Mouse (Mus musculus): Measurements from ENCODE around the gene Spns3. TPM values are rescaled to one million over a fixed set of nuclear protein-coding genes. Genes with fewer than 3 reads are reported as not detected.

Spns3 gene
- polyA plus RNA-seq, 1 experiment from 2014 or later = not detected

- H3K4me1 ChIP-seq (ENCODE audit: control insufficient read depth, insufficient read depth, low read length) = no peaks in the 10 kb centered on the region
- no peaks in the 10 kb centered on the region for H3K27me3 ChIP-seq (ENCODE audit: control insufficient read depth, insufficient read depth, low read length)
- WGBS = 74% methylated on average over 7 of the region's 7 CpGs
- DNase-seq (ENCODE audit: low spot score, missing footprints) (no peak), ATAC-seq (ENCODE audit: low FRiP score) (no peak)
- H3K36me3 ChIP-seq (ENCODE audit: control insufficient read depth, insufficient read depth, low read length) = no peaks in the 10 kb centered on the region
- H3K9me3 ChIP-seq (ENCODE audit: control insufficient read depth, low read length) = no peaks in the 10 kb centered on the region
- no peak overlapping the region for H3K27ac ChIP-seq (ENCODE audit: low read depth, low read length)
- H3K4me3 ChIP-seq (ENCODE audit: low read depth, low read length) = no peak overlapping the region
- no peak overlapping the region for H3K9ac ChIP-seq (ENCODE audit: low read length)
- H3K4me2 ChIP-seq = no peak overlapping the region
Observed at GRCm38 (mm10) chr11:72566304-72566703, 16.0 kb upstream of the Spns3 start.

GRCm38 (mm10) chr11:72564232-72564807 lies 14.0 kb upstream of the Spns3 start:
- DNase-seq (ENCODE audit: low spot score, missing footprints) (peak; percentile 92), ATAC-seq (ENCODE audit: low FRiP score) (peak; percentile 55; the same call in 1 of the 2 replicates)

GRCm38 (mm10) chr11:72560661-72561060 lies 10.4 kb upstream of the Spns3 start:
- DNase-seq (ENCODE audit: low spot score, missing footprints) (no peak), ATAC-seq (ENCODE audit: low FRiP score) (no peak)
- 68% methylated on average over 3 of the region's 3 CpGs for WGBS
- Histone ChIP-seq H3K27me3 (ENCODE audit: control insufficient read depth, insufficient read depth, low read length) (no peaks in the 10 kb centered on the region), H3K27ac (ENCODE audit: low read depth, low read length) (no peak overlapping the region), H3K4me2 (no peak overlapping the region), H3K4me1 (ENCODE audit: control insufficient read depth, insufficient read depth, low read length) (no peaks in the 10 kb centered on the region), H3K4me3 (ENCODE audit: low read depth, low read length) (no peak overlapping the region), H3K36me3 (ENCODE audit: control insufficient read depth, insufficient read depth, low read length) (no peaks in the 10 kb centered on the region), H3K9ac (ENCODE audit: low read length) (no peak overlapping the region), H3K9me3 (ENCODE audit: control insufficient read depth, low read length) (no peaks in the 10 kb centered on the region)

More at GRCm38 (mm10) chr11:72564232-72564807, 14.0 kb upstream of the Spns3 start:
- H3K4me3 ChIP-seq (ENCODE audit: low read depth, low read length) = no peak overlapping the region
- H3K9ac ChIP-seq (ENCODE audit: low read length) = no peak overlapping the region
- 26% methylated on average over 6 of the region's 6 CpGs for WGBS
- no peaks in the 10 kb centered on the region for H3K4me1 ChIP-seq (ENCODE audit: control insufficient read depth, insufficient read depth, low read length)
- no peaks in the 10 kb centered on the region for H3K9me3 ChIP-seq (ENCODE audit: control insufficient read depth, low read length)
- no peak overlapping the region for H3K4me2 ChIP-seq
- H3K27me3 ChIP-seq (ENCODE audit: control insufficient read depth, insufficient read depth, low read length) = no peaks in the 10 kb centered on the region
- H3K27ac ChIP-seq (ENCODE audit: low read depth, low read length) = no peak overlapping the region
- H3K36me3 ChIP-seq (ENCODE audit: control insufficient read depth, insufficient read depth, low read length) = no peaks in the 10 kb centered on the region

GRCm38 (mm10) chr11:72558155-72558554 lies 7.8 kb upstream of the Spns3 start:
- no peaks in the 10 kb centered on the region for H3K4me1 ChIP-seq (ENCODE audit: control insufficient read depth, insufficient read depth, low read length)
- H3K4me3 ChIP-seq (ENCODE audit: low read depth, low read length) = no peak overlapping the region
- no peak overlapping the region for H3K27ac ChIP-seq (ENCODE audit: low read depth, low read length)
- H3K27me3 ChIP-seq (ENCODE audit: control insufficient read depth, insufficient read depth, low read length) = no peaks in the 10 kb centered on the region
- no peak for DNase-seq (ENCODE audit: low spot score, missing footprints)
- 74% methylated on average over 5 of the region's 5 CpGs for WGBS
- no peak for ATAC-seq (ENCODE audit: low FRiP score)
- no peak overlapping the region for H3K9ac ChIP-seq (ENCODE audit: low read length)
- no peak overlapping the region for H3K4me2 ChIP-seq
- no peaks in the 10 kb centered on the region for H3K36me3 ChIP-seq (ENCODE audit: control insufficient read depth, insufficient read depth, low read length)
- H3K9me3 ChIP-seq (ENCODE audit: control insufficient read depth, low read length) = no peaks in the 10 kb centered on the region

GRCm38 (mm10) chr11:72556953-72557352 lies 6.6 kb upstream of the Spns3 start:
- H3K36me3 ChIP-seq (ENCODE audit: control insufficient read depth, insufficient read depth, low read length) = no peaks in the 10 kb centered on the region
- H3K4me2 ChIP-seq = no peak overlapping the region
- ATAC-seq (ENCODE audit: low FRiP score) (no peak), DNase-seq (ENCODE audit: low spot score, missing footprints) (no peak)
- H3K27me3 ChIP-seq (ENCODE audit: control insufficient read depth, insufficient read depth, low read length) = no peaks in the 10 kb centered on the region
- H3K4me1 ChIP-seq (ENCODE audit: control insufficient read depth, insufficient read depth, low read length) = no peaks in the 10 kb centered on the region
- H3K27ac ChIP-seq (ENCODE audit: low read depth, low read length) = no peak overlapping the region
- 67% methylated on average over 2 of the region's 2 CpGs for WGBS
- H3K4me3 ChIP-seq (ENCODE audit: low read depth, low read length) = no peak overlapping the region
- no peak overlapping the region for H3K9ac ChIP-seq (ENCODE audit: low read length)
- no peaks in the 10 kb centered on the region for H3K9me3 ChIP-seq (ENCODE audit: control insufficient read depth, low read length)

- no peak for ATAC-seq (ENCODE audit: low FRiP score)
- no peak overlapping the region for H3K27ac ChIP-seq (ENCODE audit: low read depth, low read length)
- no peaks in the 10 kb centered on the region for H3K27me3 ChIP-seq (ENCODE audit: control insufficient read depth, insufficient read depth, low read length)
- H3K4me1 ChIP-seq (ENCODE audit: control insufficient read depth, insufficient read depth, low read length) = no peaks in the 10 kb centered on the region
- H3K4me2 ChIP-seq = no peak overlapping the region
- no peak for DNase-seq (ENCODE audit: low spot score, missing footprints)
- H3K9me3 ChIP-seq (ENCODE audit: control insufficient read depth, low read length) = no peaks in the 10 kb centered on the region
- no peak overlapping the region for H3K4me3 ChIP-seq (ENCODE audit: low read depth, low read length)
- no peak overlapping the region for H3K9ac ChIP-seq (ENCODE audit: low read length)
- H3K36me3 ChIP-seq (ENCODE audit: control insufficient read depth, insufficient read depth, low read length) = no peaks in the 10 kb centered on the region
- 95% methylated on average over 4 of the region's 4 CpGs for WGBS
Observed at GRCm38 (mm10) chr11:72556470-72556869, 6.2 kb upstream of the Spns3 start.

GRCm38 (mm10) chr11:72551531-72552105 lies 1.3 kb upstream of the Spns3 start:
- Histone ChIP-seq H3K4me2 (no peak overlapping the region), H3K9me3 (ENCODE audit: control insufficient read depth, low read length) (no peaks in the 10 kb centered on the region), H3K27ac (ENCODE audit: low read depth, low read length) (no peak overlapping the region), H3K36me3 (ENCODE audit: control insufficient read depth, insufficient read depth, low read length) (no peaks in the 10 kb centered on the region), H3K27me3 (ENCODE audit: control insufficient read depth, insufficient read depth, low read length) (no peaks in the 10 kb centered on the region), H3K4me3 (ENCODE audit: low read depth, low read length) (no peak overlapping the region), H3K4me1 (ENCODE audit: control insufficient read depth, insufficient read depth, low read length) (no peaks in the 10 kb centered on the region), H3K9ac (ENCODE audit: low read length) (no peak overlapping the region)
- ATAC-seq (ENCODE audit: low FRiP score) (no peak), DNase-seq (ENCODE audit: low spot score, missing footprints) (no peak)
- 85% methylated on average over 7 of the region's 7 CpGs for WGBS

- H3K4me1 ChIP-seq (ENCODE audit: control insufficient read depth, insufficient read depth, low read length) = no peaks in the 10 kb centered on the region
- no peaks in the 10 kb centered on the region for H3K9me3 ChIP-seq (ENCODE audit: control insufficient read depth, low read length)
- H3K36me3 ChIP-seq (ENCODE audit: control insufficient read depth, insufficient read depth, low read length) = no peaks in the 10 kb centered on the region
- no peak overlapping the region for H3K27ac ChIP-seq (ENCODE audit: low read depth, low read length)
- no peak for DNase-seq (ENCODE audit: low spot score, missing footprints)
- no peak overlapping the region for H3K9ac ChIP-seq (ENCODE audit: low read length)
- no peaks in the 10 kb centered on the region for H3K27me3 ChIP-seq (ENCODE audit: control insufficient read depth, insufficient read depth, low read length)
- no peak overlapping the region for H3K4me3 ChIP-seq (ENCODE audit: low read depth, low read length)
- no peak overlapping the region for H3K4me2 ChIP-seq
- 76% methylated on average over 3 of the region's 3 CpGs for WGBS
- ATAC-seq (ENCODE audit: low FRiP score) = no peak
Observed at GRCm38 (mm10) chr11:72547181-72547580, 3.1 kb downstream of the Spns3 start.

GRCm38 (mm10) chr11:72544716-72545115 lies 5.6 kb downstream of the Spns3 start:
- no peaks in the 10 kb centered on the region for H3K27me3 ChIP-seq (ENCODE audit: control insufficient read depth, insufficient read depth, low read length)
- no peaks in the 10 kb centered on the region for H3K36me3 ChIP-seq (ENCODE audit: control insufficient read depth, insufficient read depth, low read length)
- H3K4me3 ChIP-seq (ENCODE audit: low read depth, low read length) = no peak overlapping the region
- 79% methylated on average over 7 of the region's 7 CpGs for WGBS
- no peak overlapping the region for H3K9ac ChIP-seq (ENCODE audit: low read length)
- no peak for DNase-seq (ENCODE audit: low spot score, missing footprints)
- H3K27ac ChIP-seq (ENCODE audit: low read depth, low read length) = no peak overlapping the region
- H3K9me3 ChIP-seq (ENCODE audit: control insufficient read depth, low read length) = no peaks in the 10 kb centered on the region
- no peak for ATAC-seq (ENCODE audit: low FRiP score)
- no peak overlapping the region for H3K4me2 ChIP-seq
- no peaks in the 10 kb centered on the region for H3K4me1 ChIP-seq (ENCODE audit: control insufficient read depth, insufficient read depth, low read length)

Data from midbrain, embryonic 11.5 days (tissue).